Mouse (Mus musculus) hindbrain, embryonic 11.5 days (tissue): Measurements from ENCODE around the gene Aurka. TPM values are rescaled to one million over a fixed set of nuclear protein-coding genes. Genes with fewer than 3 reads are reported as not detected.

ENCODE experiments used
- ATAC-seq: fragments of 200-750 bp; cut with Nextera tagmentation; 2 replicates; pipeline ENCODE4 v1.8.0; 2017; ENCODE audit warnings: mild to moderate bottlenecking, moderate TSS enrichment, moderate library complexity; ENCODE audit not compliant: low FRiP score
- DNase-seq: peaks from one replicate; pipeline ENCODE4 v3.0.0-alpha.2; 2015; ENCODE audit warnings: low spot score
- H3K27ac ChIP-seq: fragments of 300-500 bp; sonication (generic); 2 replicates; pipeline ENCODE4 v1.5.1; 2014; ENCODE audit warnings: mild to moderate bottlenecking, low read depth, low read length
- H3K27me3 ChIP-seq: fragments of 300-500 bp; sonication (generic); 2 replicates; pipeline ENCODE4 v1.6.1; 2014; ENCODE audit warnings: mild to moderate bottlenecking, low read length, moderate library complexity, mixed read lengths; ENCODE audit not compliant: control insufficient read depth, insufficient read depth
- H3K36me3 ChIP-seq: fragments of 300-500 bp; sonication (generic); 2 replicates; pipeline ENCODE4 v1.6.1; 2014; ENCODE audit warnings: mild to moderate bottlenecking, low read length, moderate library complexity, mixed read lengths; ENCODE audit not compliant: control insufficient read depth, insufficient read depth
- H3K4me1 ChIP-seq: fragments of 300-500 bp; sonication (generic); replicated peaks from 2 replicates; pipeline ENCODE4 v1.6.1; 2014; ENCODE audit warnings: low read length, mixed read lengths; ENCODE audit not compliant: control insufficient read depth, insufficient read depth
- H3K4me2 ChIP-seq: fragments of 300-500 bp; sonication (generic); replicated peaks from 2 replicates; pipeline ENCODE4 v1.6.1; 2014; ENCODE audit warnings: mild to moderate bottlenecking, low read depth, low read length
- H3K4me3 ChIP-seq: fragments of 300-500 bp; sonication (generic); 2 replicates; pipeline ENCODE4 v1.5.1; 2014; ENCODE audit warnings: low read depth, low read length
- H3K9ac ChIP-seq: fragments of 300-500 bp; sonication (generic); 2 replicates; pipeline ENCODE4 v1.6.1; 2014; ENCODE audit warnings: low read depth, low read length
- H3K9me3 ChIP-seq: fragments of 300-500 bp; sonication (generic); 2 replicates; pipeline ENCODE4 v1.6.1; 2016; ENCODE audit warnings: low read length; ENCODE audit not compliant: control insufficient read depth
- WGBS: fragments of 180-500 bp; shearing (Covaris S2); extraction: QIAGEN DNeasy Blood & Tissue Kit; methylation state at CpG from one replicate; pipeline ENCODE4 v1.1.7; 2014; 5-methylcytosine and 5-hydroxymethylcytosine counted together
- polyA plus RNA-seq: library from polyadenylated mRNA; unstranded; fragments of >200 nt; fragmentation: Nextera tagmentation; extraction: Ambion mirVana; gene quantifications from 2 replicates; pipeline ENCODE4 v1.2.1, GENCODE M21; 2014

Aurka gene
- polyA plus RNA-seq, 1 experiment from 2014 or later = 142 TPM

GRCm38 (mm10) chr2:172393391-172394051 lies 23.2 kb upstream of the Aurka start, which contains the start of gene Cass4:
Cass4 (plus strand) TSS chr2:172393794.
- Histone ChIP-seq H3K4me3 (no peak within 1 kb of the TSS), H3K27ac (no peak within 1 kb of the TSS), H3K36me3 (no peaks in the 10 kb centered on the region), H3K9ac (no peak within 1 kb of the TSS), H3K9me3 (no peaks in the 10 kb centered on the region), H3K4me1 (no peaks in the 10 kb centered on the region), H3K4me2 (no peak within 1 kb of the TSS), H3K27me3 (no peaks in the 10 kb centered on the region)
- DNase-seq (no peak), ATAC-seq (no peak)
- WGBS = 32% methylated on average over 13 of the region's 13 CpGs

- no peaks in the 10 kb centered on the region for H3K27me3 ChIP-seq
- H3K4me2 ChIP-seq = no peak overlapping the region
- H3K9ac ChIP-seq = no peak overlapping the region
- H3K9me3 ChIP-seq = no peaks in the 10 kb centered on the region
- ATAC-seq (no peak), DNase-seq (no peak)
- no peak overlapping the region for H3K27ac ChIP-seq
- no peaks in the 10 kb centered on the region for H3K4me1 ChIP-seq
- no peak overlapping the region for H3K4me3 ChIP-seq
- no peaks in the 10 kb centered on the region for H3K36me3 ChIP-seq
- 77% methylated on average over 10 of the region's 10 CpGs for WGBS
These were observed 21.7 kb upstream of the Aurka start for GRCm38 (mm10) chr2:172392041-172392521.

GRCm38 (mm10) chr2:172390341-172390740 lies 20.0 kb upstream of the Aurka start:
- no peak for DNase-seq
- Histone ChIP-seq H3K4me2 (no peak overlapping the region), H3K36me3 (no peaks in the 10 kb centered on the region), H3K4me1 (no peaks in the 10 kb centered on the region), H3K4me3 (no peak overlapping the region), H3K9ac (no peak overlapping the region), H3K9me3 (no peaks in the 10 kb centered on the region), H3K27me3 (no peaks in the 10 kb centered on the region), H3K27ac (no peak overlapping the region)
- ATAC-seq = no peak
- 40% methylated on average over 6 of the region's 6 CpGs for WGBS

DNA sequence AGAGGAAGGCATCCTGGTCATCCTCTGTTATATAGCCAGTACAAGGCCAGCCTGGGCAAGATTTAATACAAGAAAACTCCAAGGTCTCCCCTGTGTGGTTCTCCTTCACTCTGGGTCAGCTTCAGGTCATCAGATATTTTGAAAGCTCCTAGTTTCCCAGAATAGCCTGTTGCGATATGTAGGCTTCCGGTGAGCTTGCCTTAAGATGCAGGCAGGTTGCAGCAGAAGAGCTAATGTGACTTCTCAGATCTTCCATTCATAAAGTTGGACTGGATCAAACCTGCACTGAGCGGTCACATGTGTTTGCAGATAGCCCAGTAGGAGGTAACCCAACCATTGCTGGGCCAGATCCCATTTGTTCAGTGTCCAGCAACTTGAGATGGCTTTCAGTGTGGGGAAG lies 14.4 kb upstream of the Aurka start:
- no peaks in the 10 kb centered on the region for H3K4me1 ChIP-seq
- H3K36me3 ChIP-seq = peaks cover 15% of the 10 kb centered on the region; the same call in 1 of the 2 replicates
- ATAC-seq (no peak), DNase-seq (no peak)
- H3K4me2 ChIP-seq = no peak overlapping the region
- 94% methylated on average over 3 of the region's 3 CpGs for WGBS
- no peak overlapping the region for H3K9ac ChIP-seq
- no peaks in the 10 kb centered on the region for H3K27me3 ChIP-seq
- H3K4me3 ChIP-seq = no peak overlapping the region
- H3K27ac ChIP-seq = no peak overlapping the region
- H3K9me3 ChIP-seq = no peaks in the 10 kb centered on the region

- Histone ChIP-seq H3K9ac (no peak overlapping the region), H3K36me3 (peaks cover 28% of the 10 kb centered on the region; the same call in 1 of the 2 replicates), H3K27me3 (no peaks in the 10 kb centered on the region), H3K4me1 (no peaks in the 10 kb centered on the region), H3K4me2 (no peak overlapping the region), H3K27ac (no peak overlapping the region), H3K4me3 (no peak overlapping the region), H3K9me3 (no peaks in the 10 kb centered on the region)
- DNase-seq (no peak), ATAC-seq (no peak)
- WGBS = 89% methylated on average over 12 of the region's 12 CpGs
These were observed 11.6 kb upstream of the Aurka start for GRCm38 (mm10) chr2:172381898-172382297.

- H3K4me1 ChIP-seq = no peaks in the 10 kb centered on the region
- H3K4me3 ChIP-seq = no peak overlapping the region
- WGBS = 93% methylated on average over 11 of the region's 11 CpGs
- no peaks in the 10 kb centered on the region for H3K27me3 ChIP-seq
- H3K36me3 ChIP-seq = peaks cover 28% of the 10 kb centered on the region; the same call in 1 of the 2 replicates
- H3K4me2 ChIP-seq = no peak overlapping the region
- H3K9me3 ChIP-seq = no peaks in the 10 kb centered on the region
- no peak for DNase-seq
- H3K27ac ChIP-seq = no peak overlapping the region
- no peak for ATAC-seq
- H3K9ac ChIP-seq = no peak overlapping the region
These were observed 11.0 kb upstream of the Aurka start for GRCm38 (mm10) chr2:172381341-172381740.

DNA sequence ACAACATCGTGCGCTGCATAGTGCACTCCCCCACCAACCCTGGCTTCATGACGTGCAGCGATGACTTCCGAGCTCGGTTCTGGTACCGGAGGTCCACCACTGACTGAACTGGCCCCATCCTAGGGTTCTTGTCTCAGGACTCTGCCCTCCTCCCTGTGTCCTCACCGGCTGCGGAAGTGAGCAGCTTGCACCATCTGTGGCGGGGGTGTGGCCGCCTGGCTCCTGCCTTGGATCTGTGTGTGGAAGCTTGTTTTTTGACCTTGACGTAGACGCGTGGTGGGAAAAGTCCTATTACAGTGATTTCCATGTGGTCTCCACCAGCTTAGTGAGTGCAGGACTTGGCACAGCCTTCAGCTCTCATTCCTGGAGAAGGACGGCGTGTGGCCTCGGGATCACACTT lies 10.2 kb upstream of the Aurka start:
- no peaks in the 10 kb centered on the region for H3K9me3 ChIP-seq
- H3K4me2 ChIP-seq = no peak overlapping the region
- H3K27ac ChIP-seq = no peak overlapping the region
- 94% methylated on average over 17 of the region's 17 CpGs for WGBS
- no peak overlapping the region for H3K4me3 ChIP-seq
- peaks cover 29% of the 10 kb centered on the region; the same call in 1 of the 2 replicates for H3K36me3 ChIP-seq
- no peaks in the 10 kb centered on the region for H3K27me3 ChIP-seq
- no peak for ATAC-seq
- H3K9ac ChIP-seq = no peak overlapping the region
- no peak for DNase-seq
- H3K4me1 ChIP-seq = no peaks in the 10 kb centered on the region

GRCm38 (mm10) chr2:172378332-172378731 lies 8.0 kb upstream of the Aurka start:
- DNase-seq (peak; percentile 38), ATAC-seq (no peak)
- Histone ChIP-seq H3K4me3 (no peak overlapping the region), H3K9me3 (no peaks in the 10 kb centered on the region), H3K27ac (no peak overlapping the region), H3K4me2 (no peak overlapping the region), H3K36me3 (peaks cover 35% of the 10 kb centered on the region; the same call in 1 of the 2 replicates), H3K27me3 (no peaks in the 10 kb centered on the region), H3K9ac (no peak overlapping the region), H3K4me1 (no peaks in the 10 kb centered on the region)
- 78% methylated on average over 7 of the region's 7 CpGs for WGBS

DNA sequence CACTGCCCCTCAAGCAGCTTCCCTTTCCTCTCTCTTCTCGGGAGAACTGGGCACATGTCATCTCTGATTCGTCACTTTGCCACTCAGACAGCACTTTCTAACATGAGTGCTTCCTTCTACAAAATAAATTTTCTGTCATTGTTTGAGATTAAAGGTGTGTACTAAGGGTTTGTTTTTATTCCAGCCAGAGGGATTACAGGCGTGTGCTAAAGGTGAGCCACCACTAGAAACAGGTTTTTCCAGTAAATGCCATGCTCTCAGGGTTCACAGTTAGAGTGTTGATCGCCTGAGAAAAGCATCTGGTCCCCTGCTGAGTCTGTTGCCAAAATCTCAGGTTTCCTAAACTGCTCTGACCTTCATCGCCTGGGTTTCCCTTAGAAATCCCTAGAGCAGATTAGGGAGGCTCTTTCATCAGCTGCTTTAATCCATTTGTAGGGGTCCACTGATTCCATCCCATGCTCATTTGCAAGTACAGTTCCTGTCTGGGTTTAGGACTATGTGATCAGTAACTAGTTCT lies 6.7 kb upstream of the Aurka start:
- Histone ChIP-seq H3K4me3 (no peak overlapping the region), H3K27me3 (no peaks in the 10 kb centered on the region), H3K36me3 (peaks cover 37% of the 10 kb centered on the region; the same call in 1 of the 2 replicates), H3K9me3 (no peaks in the 10 kb centered on the region), H3K9ac (no peak overlapping the region), H3K27ac (no peak overlapping the region), H3K4me2 (no peak overlapping the region), H3K4me1 (no peaks in the 10 kb centered on the region)
- ATAC-seq (no peak), DNase-seq (no peak)
- WGBS = 72% methylated on average over 5 of the region's 5 CpGs
